Mouse (Mus musculus) C3H10T1/2 (cell line): Measurements from ENCODE around the gene Rgs17. TPM values are rescaled to one million over a fixed set of nuclear protein-coding genes. Genes with fewer than 3 reads are reported as not detected.

ENCODE experiments used
- polyA plus RNA-seq, 2 experiments: library from polyadenylated mRNA; unstranded; fragments of >200 nt; fragmentation: generic; extraction: Trizol; gene quantifications; one replicate each; pipeline ENCODE4 v1.2.1; 2012; ENCODE audit warnings: missing spikeins in 2 of 2

Gene Rgs17
- polyA plus RNA-seq, result 1 to 10 TPM; 4.2 to 8.0 TPM

GRCm38 (mm10) chr10:5922294-5922828 is at the start of gene Rgs17:
Rgs17 (minus strand) TSS chr10:5922400.

DNA sequence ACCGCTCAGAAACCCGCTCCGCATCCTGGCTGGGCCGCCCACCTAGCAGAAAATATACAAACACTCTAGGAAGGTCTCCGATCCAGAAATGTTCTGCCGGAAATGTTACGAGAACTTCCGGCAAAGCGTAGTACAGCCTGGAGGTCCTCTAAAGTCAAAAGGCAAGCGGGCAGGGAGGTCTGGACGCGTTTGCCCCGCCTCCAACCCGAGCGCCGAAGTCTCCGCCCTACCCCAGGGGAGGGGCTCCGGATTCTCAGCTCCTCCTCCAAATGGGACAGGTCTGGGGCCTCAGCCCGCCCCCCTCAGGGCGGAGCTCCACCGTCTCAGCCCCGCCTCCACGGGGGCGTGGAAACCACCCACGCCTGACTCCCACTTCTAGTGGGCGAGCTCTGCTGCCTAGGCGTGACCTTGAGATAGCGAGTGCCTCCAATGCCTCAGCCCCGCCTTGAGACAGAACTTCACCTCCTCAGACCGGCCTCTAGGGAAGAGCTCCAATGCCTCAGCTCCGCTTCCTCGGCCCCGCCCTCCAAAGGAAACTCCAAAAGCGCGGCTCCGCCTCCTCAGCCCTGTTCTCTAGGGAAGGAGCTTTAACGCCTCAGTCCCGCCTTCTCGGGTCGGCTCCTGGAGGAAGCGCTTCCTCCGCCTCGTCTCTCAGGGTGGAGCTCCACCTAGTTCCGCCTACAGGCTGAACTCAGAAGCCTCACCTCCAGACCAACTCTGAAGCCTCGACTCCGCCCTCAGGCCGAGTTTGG is 98.3 kb downstream of the Rgs17 start, which contains the start of gene Mtrf1l:
Mtrf1l (minus strand) TSS at position 171 of the 752 bp plus-strand sequence.

DNA sequence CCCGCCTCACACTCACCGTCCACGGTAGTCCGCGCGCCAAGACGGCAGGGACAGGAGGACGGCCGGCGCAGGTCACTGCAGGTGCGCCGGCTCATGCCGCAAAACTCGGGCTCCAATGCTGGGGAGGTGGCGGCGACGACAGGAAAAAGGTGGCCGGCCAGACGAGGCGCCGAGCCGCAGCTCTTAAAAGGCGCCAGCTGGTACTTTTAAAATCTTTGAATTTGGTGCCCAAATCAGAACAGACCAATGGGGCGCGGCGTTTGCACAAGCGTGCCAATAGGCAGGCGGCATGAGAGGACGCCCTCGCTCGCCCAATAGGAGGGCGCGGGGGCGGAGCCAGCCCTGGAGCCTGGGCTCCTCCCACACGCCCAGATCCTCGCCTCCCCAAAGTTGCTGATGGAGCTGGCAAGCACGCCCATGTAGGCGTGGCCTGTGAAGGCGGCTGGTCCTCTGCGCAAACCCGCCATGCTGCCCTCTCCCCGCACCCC is 116.9 kb downstream of the Rgs17 start, which contains the start of gene Fbxo5:
Fbxo5 (minus strand) TSS at position 358 of the 488 bp plus-strand sequence.

Other genes starting within 250 kb of the Rgs17 start
- 10 to 100 TPM in 1 of 2 experiments, 1 to 10 TPM in 1; 2.3 to 11.6 TPM for gene Fbxo5, start 116.8 kb downstream of the Rgs17 start, polyA plus RNA-seq
- 1 to 10 TPM in 1 of 2 experiments, under 1 TPM in 1; 0.34 to 4.5 TPM for gene Mtrf1l, start 98.5 kb downstream of the Rgs17 start, polyA plus RNA-seq